Mouse (Mus musculus) left cerebral cortex, adult 2 months (tissue): Measurements from ENCODE around the gene Fam189b. TPM values are rescaled to one million over a fixed set of nuclear protein-coding genes. Genes with fewer than 3 reads are reported as not detected.

Experiments used
- DNase-seq, 2 experiments: peaks; one replicate each; pipeline ENCODE4 v3.0.0; 2021 to 2022; ENCODE audit warnings: low spot score in 2 of 2, mixed read lengths in 1 of 2; ENCODE audit errors: extremely low spot score in 1 of 2
- H3K27ac ChIP-seq: fragments of 200-600 bp; 2 replicates; pipeline ENCODE4 v1.8.1; 2022
- H3K4me3 ChIP-seq: fragments of 200-600 bp; 2 replicates; pipeline ENCODE4 v1.8.1; 2022
- CTCF ChIP-seq: fragments of 200-600 bp; IDR thresholded peaks from 2 replicates; pipeline ENCODE4 v1.8.1; 2022; ENCODE audit warnings: antibody characterized with exemption, mild to moderate bottlenecking, moderate library complexity
- intact Hi-C: fragments of 180-260 bp; cut with DNase I; formaldehyde crosslinking; loops from one replicate; pipeline ENCODE4 v1.15.1; 2025
- long read RNA-seq, 2 experiments: library from polyadenylated mRNA; stranded (forward); transcript quantifications; one replicate each; pipeline ENCODE4 v2.0.0; 2021; ENCODE audit warnings: borderline mapping rate in 2 of 2
- total RNA-seq, 2 experiments: library from RNA; stranded (reverse); gene quantifications; 2 replicates each; pipeline ENCODE4 v1.2.3; 2021

Gene Fam189b
- total RNA-seq, result 10 to 100 TPM; 56.9 to 60.4 TPM
- long read RNA-seq, experiment 1, transcript Fam189b-206 (12 exons, 2,802 nt), result minor isoform, 6 of 78 reads
- long read RNA-seq, experiment 1, transcript Fam189b-201 (12 exons, 3,083 nt), result major isoform, 24 of 78 reads
- long read RNA-seq, experiment 1, partial matches to known transcripts, result 21 of 78 reads
- long read RNA-seq, experiment 1, other reads (novel, unspliced or antisense), result 26 of 78 reads
- long read RNA-seq, experiment 2, transcript Fam189b-201 (12 exons, 3,083 nt), result major isoform, 23 of 70 reads
- long read RNA-seq, experiment 2, partial matches to known transcripts, result 26 of 70 reads
- long read RNA-seq, experiment 2, other reads (novel, unspliced or antisense), result 18 of 70 reads

DNA sequence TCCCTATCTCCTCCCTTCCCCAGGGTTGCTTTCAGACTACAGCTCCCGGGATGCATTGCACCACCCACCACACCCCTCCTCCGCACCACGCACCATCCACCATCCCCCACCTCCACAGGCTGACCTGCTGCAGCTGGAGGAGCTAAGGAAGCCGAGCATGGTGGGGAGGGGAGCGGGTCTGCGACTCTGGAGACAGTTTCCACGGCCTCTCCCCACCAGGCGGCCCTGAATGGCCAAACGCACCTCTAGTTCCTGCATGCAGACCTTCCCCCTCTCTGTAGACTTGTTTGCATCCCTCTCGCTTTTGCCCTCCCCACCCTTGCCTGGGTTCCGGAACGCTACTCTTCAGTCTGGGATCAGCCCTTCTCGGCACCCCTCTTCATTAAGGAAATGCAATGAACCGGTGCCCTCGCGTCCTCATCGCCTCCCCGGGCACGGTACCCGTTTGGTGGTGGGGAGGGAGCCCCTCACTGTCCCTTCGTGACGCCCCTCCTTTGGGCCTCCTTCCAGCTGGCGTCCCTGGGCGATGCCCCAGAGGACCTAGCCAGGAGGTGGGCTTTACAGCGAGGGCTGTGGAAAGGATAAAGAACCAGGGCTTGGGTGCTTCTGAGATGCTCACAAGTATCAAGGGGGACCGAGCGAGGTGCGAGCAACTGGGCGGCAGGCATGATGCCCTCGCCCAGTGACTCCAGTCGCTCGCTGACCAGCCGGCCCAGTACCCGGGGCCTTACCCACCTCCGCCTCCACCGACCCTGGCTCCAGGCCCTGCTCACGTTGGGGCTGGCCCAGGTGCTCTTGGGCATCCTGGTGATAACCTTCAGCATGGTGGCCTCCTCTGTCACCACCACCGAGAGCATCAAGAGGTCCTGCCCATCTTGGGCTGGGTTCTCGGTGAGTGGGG lies at the start of gene Fam189b:
TSS of gene Fam189b (plus strand) at position 86 of the 901 bp plus-strand sequence.
- peak; percentile 91 to 93 for DNase-seq
- no peak; the same call in 1 of the 2 replicates for TF ChIP-seq CTCF
- intact Hi-C loops, result no loop called here
- peak within 1 kb of the TSS; percentile 98 for H3K27ac ChIP-seq
- H3K4me3 ChIP-seq, result peak within 1 kb of the TSS; percentile 92

- intact Hi-C loops, result no loop called here
- Histone ChIP-seq H3K27ac (no peak overlapping the region), H3K4me3 (no peak overlapping the region)
- TF ChIP-seq CTCF, result no peak
- no peak for DNase-seq
Observed at GRCm38 (mm10) chr3:89133752-89134151, 49.2 kb upstream of the Fam189b start.

DNA sequence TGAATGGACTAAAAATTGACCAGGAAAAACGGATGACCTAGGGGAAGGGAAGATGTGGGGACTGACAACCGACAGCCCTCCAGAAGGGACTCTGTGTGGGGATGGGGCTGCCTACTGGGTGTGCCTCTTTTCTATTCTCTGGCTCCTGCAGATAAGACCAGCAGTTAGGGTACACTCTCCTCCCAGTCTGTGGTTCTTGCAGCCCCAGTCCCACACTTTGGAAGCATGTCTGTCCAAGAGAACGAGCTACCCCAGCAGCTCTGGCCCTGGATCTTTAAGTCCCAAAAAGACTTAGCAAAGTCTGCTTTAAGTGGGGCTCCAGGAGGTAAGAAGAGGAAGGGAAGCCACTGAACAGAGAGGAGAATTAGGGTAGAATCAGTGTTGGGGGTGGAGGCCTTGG lies 47.0 kb upstream of the Fam189b start, which contains the start of gene Pklr:
TSS of gene Pklr (plus strand) at position 185 of the 400 bp plus-strand sequence.
- no peak for TF ChIP-seq CTCF
- DNase-seq, result no peak
- intact Hi-C loops, result no loop called here
- Histone ChIP-seq H3K27ac (no peak within 1 kb of the TSS), H3K4me3 (no peak within 1 kb of the TSS)

GRCm38 (mm10) chr3:89136365-89136764 lies 46.6 kb upstream of the Fam189b start:
- TF ChIP-seq CTCF, result no peak
- Histone ChIP-seq H3K4me3 (no peak overlapping the region), H3K27ac (no peak overlapping the region)
- no peak for DNase-seq
- intact Hi-C loops, result no loop called here

DNA sequence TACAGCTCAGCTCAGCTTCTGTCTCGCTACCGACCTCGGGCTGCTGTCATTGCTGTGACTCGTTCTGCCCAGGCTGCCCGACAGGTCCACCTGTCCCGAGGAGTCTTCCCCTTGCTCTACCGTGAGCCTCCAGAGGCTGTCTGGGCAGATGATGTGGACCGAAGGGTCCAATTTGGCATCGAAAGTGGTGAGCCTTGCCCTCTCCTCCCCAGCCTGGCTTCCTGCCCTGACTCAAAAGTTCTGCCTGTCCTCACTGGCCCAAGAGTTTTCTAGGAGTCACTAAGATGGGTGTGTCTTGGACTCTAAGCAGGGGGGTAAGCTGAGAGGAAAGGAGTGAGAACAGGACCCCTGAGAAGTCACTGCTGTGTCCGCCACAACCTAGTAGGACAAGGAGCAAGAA lies 38.1 kb upstream of the Fam189b start:
- no peak overlapping the region for H3K27ac ChIP-seq
- TF ChIP-seq CTCF, result no peak
- H3K4me3 ChIP-seq, result no peak overlapping the region
- intact Hi-C loops, result no loop called here
- DNase-seq, result no peak

- TF ChIP-seq CTCF, result no peak
- no peak overlapping the region for H3K4me3 ChIP-seq
- H3K27ac ChIP-seq, result no peak overlapping the region
- DNase-seq, result no peak
- intact Hi-C loops, result no loop called here
Observed at GRCm38 (mm10) chr3:89145566-89145965, 37.4 kb upstream of the Fam189b start.

DNA sequence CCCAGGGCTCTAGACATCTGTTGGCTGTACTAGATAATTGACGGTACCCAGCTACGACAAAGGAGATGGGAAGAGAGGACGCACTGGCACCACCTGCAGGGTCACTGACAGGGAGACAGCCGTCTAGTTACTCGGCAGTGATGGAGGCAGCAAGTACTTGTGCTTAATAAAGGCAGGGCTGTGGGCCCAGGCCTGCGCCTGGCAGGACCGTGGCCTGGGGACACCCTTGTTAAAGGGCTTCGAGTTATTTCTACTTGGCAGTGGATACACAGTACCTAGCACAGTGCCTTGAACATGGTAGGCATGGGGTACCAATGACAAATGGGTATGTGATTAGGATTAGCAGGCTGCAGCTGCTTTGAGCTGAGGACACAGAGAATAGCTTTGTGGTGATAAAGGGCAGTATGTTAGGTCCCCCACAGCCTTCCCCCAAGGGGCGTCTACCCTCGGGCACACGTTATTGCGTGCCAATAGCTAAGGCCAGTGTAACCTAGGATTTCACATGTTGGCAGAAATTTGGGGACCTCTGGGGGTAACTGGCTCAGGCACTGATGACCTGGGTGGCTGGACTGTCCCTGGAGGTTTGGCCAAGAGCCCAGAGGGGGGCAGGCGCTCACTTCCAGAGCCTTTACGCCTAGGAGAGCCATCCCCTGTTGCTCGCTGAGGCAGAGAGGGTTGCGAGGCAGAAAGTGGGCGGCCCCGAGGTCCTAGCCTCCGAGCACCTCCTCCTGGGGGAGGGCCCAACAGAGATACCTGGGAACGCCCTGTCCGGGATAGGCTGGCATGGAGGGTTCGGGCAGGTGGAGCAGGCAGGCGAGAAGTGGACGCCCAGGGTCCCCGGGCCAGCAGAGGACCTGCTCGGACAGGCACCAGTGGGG lies 35.6 kb upstream of the Fam189b start:
- Histone ChIP-seq H3K4me3 (no peak overlapping the region), H3K27ac (no peak overlapping the region)
- no peak for TF ChIP-seq CTCF
- no peak for DNase-seq
- intact Hi-C loops, result no loop called here

DNA sequence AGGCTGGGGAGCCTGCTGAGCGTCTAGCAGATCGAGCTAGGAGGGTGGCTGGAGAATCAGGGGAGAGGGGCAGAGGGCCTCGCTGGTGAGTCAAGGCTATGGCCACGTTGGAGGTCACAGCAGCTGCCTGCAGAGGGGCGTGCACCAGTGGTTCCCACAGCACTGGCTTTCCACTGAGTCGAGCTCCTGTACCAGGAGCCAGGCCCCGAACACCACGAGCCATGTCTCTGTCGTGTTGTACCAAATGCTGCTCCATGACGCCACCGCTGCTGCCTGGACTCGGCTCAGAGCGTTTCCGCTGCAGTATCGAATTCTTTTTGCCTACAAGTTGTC lies 35.0 kb upstream of the Fam189b start:
- TF ChIP-seq CTCF, result no peak
- no peak for DNase-seq
- intact Hi-C loops, result no loop called here

DNA sequence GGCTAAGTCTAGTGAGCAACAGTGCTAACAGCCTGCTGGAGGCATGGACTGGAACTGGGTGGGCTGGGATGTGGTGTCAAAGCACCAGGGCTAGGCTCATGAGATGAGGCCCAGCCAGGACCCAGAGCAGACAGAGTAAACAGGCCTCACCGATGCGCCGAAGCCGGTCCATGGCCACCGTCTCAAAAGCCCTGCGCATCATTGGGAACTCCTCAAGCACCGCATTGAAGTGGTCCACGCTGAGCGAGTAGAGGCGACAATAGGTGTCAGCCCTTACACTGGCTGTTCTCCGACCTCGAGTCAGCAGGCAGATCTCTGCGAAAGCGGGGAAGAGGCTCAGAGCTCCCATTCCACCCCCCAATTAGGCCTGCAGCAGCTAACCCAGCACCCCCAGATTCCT lies 34.4 kb upstream of the Fam189b start:
- Histone ChIP-seq H3K27ac (no peak overlapping the region), H3K4me3 (no peak overlapping the region)
- DNase-seq, result no peak
- no peak for TF ChIP-seq CTCF
- intact Hi-C loops, result no loop called here

More for the DNA sequence above, 35.0 kb upstream of the Fam189b start:
- Histone ChIP-seq H3K27ac (no peak overlapping the region), H3K4me3 (no peak overlapping the region)

- DNase-seq, result no peak
- TF ChIP-seq CTCF, result no peak
- intact Hi-C loops, result no loop called here
- Histone ChIP-seq H3K27ac (no peak overlapping the region), H3K4me3 (no peak overlapping the region)
Observed at GRCm38 (mm10) chr3:89152084-89152835, 30.7 kb upstream of the Fam189b start.

GRCm38 (mm10) chr3:89156951-89157350 lies 26.0 kb upstream of the Fam189b start:
- Histone ChIP-seq H3K27ac (no peak overlapping the region), H3K4me3 (no peak overlapping the region)
- TF ChIP-seq CTCF, result no peak
- DNase-seq, result no peak
- intact Hi-C loops, result loop anchor here (5.0 kb wide), 2 partner anchors 40 to 55 kb away; partner anchors contain the start of genes Fdps and Gm43738
